Mouse (Mus musculus) lung, postnatal 10 days (tissue): ENCODE measurements at regions not wholly inside any gene's neighbourhood (a gene's known extent, or its start where the extent isn't known, plus 50 kb on each side); places are given as distances from the start of the nearest gene placed in this dataset.

Experiments
- DNase-seq: peaks from one replicate; pipeline ENCODE4 v3.0.0; 2021

DNA sequence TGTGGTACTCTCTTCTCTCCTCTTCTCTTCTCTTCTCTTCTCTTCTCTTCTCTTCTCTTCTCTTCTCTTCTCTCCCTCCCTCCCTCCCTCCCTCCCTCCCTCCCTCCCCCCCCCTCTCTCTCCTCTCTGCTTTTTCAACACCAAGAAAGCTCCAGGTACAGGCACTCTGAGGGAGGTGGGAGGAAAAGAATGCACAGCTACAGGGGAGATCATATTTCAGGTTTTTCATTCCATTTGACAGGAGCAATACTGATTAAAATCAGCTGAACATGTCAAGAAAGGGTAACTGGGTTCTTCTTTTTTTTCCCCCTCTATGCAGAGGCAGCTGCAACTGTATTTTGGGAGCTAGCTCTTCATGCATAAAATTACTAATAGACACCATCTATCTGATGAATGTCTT, 368.8 kb upstream of the Rack1 start:
- no peak for DNase-seq

DNA sequence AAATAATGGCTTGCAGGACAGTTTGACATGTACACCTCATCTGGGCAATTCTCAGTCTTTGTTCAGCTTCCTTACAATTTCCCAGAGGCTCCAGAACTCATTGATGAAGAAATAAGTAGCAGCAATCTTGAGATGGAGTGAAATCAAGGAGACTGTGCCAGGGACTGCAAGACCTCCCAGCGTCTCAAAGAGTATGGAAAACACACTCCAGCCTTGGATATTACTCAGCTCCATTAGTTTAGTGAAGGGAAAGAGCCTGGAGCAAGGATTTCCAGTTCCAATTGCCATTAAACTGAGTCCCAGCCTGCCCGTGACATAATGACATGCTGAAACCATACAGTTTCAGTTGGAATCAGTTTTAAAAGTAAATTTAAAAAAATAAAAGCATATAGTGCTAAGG, 372.7 kb upstream of the Rack1 start:
- no peak for DNase-seq

DNA sequence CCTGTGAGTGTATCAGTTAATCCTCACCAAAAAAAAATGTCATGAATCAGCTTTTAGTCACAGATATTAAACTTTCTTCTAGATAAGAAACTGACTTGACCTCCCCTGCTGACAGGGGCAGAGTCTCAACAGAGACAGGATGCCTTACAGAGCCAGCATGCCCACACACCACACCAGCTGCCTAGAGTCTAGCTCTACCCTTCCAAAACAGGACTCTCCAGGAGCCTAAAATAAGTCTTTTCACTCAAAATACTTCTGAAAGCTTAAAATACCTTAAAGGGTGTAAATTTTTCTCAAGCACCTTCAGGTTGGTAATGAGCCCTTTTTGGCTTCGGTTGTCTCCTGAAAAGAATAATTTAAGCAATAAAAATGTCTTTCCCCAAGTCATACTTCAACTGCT, 373.7 kb upstream of the Rack1 start:
- DNase-seq = no peak

DNA sequence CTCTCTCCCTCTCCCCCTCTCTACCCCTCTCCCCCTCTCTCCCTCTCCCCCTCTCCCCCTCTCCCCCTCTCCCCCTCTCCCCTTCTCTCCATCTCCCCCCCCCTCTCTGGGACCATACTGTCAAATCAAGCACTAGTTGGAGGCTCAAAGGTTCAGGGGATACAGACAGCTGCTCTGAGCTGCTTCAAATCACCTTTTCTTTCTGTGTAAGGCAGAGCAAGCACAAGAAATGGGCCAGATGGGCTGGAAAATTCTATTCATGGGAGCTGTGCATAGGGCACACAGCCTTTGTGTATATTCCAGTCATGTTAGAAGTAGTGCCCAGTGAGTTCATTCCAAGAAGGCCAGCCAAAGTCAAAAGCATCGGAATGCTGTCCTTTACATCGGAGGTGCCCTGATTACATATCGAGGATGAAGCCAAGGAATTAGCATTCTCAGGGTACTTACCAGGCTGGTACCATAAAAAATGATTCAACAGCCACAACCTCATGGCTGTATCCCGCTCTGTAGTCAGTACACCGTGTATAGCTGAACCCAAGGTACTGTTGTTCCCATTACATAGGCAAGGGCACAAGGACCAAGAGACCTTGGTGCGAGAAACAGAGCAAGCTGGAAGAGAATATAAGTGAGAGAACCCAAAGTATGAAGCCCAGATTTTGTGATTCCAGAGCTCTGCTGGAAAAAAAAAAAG, 381.9 kb upstream of the Rack1 start:
- no peak for DNase-seq

DNA sequence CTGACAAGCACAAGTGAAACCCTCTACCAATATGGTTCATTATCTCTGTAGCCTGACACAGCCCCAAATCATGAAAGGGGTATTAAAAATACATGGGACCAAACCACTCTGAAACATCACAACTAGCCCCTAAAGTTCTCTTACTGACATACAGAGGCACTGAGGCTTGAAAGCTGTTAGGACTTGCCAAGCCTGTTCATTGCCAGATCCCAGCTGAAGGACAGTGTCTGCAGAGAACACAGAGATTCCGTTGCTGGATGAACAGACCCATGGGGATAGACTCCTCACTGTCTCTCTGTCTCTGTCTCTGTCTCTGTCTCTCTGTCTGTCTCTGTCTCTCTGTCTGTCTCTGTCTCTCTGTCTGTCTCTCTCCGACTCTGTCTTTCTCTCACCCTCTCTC, 382.5 kb upstream of the Rack1 start:
- no peak for DNase-seq

DNA sequence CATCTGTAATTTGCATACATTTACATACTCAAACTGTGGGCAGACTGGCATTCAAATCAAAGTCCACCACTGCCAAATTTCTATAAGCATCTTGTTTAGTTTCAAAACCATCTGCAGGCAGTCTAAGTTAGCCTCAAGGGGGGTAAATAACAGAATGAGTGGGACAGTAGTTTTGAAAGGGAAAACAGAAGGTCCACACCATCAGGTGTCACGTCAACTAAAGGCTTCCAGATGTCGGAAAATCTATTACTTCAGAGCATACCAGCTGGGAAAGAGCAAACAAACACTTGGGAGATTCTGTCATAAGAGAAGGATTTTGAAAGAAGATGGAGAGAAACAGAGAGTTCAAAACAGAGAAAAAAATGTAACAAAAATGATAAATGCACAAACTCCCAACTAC, 402.1 kb upstream of the Rack1 start:
- DNase-seq = peak; percentile 73

DNA sequence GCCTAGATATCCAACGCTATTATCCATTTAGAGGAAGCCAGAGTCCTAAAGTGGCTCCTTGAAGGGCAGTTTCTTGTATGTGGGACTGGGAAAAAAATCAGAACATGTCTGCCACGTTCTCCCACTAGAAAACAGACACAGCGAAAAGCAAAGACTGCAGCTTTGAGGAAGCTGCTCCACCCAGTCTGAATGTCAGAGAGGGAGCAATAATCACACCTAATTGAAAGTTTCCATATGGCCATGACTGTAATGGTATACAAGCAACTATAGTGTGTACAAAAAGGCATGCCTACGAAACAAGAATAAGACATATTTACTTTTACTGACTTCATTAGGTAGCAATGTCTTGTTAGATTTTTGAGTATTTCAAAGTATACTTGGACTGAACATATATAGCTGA, 392.7 kb upstream of the Sgcd start:
- no peak for DNase-seq

DNA sequence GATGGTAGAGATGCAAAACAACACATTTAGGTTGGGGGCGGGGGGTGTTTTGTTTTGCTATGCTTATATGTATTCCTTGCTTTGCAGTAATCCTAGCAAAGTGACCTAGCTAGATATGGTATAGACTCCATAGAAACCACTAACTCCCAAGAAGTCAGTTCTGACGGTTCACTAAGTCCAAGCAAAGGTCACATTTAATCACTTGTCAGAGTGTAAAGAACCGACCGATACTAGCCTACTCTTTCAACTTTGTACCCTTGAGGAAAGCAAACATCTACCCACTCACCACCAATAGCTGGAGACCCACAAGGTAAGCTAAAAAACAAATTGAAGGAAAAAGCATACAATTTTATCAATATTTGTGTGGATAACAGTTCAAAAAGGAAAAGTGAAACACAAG, 389.3 kb upstream of the Sgcd start:
- no peak for DNase-seq

DNA sequence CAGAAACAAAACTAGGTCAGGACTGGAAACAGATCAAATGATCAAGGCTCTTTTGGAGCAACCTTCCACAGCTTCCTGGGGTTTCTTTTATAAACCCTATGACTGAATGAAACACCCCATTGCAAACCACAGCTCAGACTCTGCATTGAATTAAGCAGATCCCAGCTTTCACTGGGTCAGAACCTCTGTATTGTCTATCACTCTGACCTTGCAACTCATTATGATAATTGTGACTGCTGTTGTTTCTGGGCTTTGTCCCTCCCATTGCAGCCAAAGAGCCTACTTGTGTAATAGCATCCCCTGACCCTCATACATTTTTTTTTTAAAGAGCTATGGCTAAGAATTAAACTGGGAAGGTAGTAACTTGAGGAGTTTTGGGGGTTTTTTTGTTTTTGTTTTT, 388.5 kb upstream of the Sgcd start:
- no peak for DNase-seq

DNA sequence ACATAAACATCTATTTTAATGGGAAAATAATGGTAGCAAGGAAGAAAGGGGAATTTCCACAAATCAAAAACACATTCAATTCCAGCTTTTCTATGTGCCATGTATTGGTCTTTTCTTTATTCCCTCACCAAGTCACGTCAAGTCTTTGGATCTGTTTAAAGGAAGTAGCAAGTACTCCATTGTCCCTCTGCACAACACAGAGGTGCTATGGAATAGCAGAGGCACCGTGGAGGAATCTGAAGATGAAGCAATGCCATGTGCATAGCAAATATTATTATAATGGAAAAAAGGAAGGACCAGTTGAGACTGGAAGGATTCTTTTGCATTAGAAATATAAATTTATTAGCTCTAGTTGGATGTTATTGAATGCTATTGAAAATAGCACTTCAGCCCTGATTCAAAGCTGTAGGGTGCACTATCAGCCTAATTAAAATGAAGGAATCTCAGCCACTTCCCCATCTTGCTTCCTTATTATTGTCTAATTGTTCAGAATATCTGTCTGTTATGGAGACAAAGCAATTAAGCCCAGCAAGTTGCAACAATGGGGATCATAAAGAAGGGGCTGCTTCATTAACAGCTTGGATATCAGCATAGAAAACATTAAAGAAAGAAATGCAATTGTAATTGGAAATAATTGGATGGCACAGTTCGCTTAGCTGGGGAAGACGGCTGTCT, 362.7 kb upstream of the Sgcd start:
- DNase-seq = no peak

DNA sequence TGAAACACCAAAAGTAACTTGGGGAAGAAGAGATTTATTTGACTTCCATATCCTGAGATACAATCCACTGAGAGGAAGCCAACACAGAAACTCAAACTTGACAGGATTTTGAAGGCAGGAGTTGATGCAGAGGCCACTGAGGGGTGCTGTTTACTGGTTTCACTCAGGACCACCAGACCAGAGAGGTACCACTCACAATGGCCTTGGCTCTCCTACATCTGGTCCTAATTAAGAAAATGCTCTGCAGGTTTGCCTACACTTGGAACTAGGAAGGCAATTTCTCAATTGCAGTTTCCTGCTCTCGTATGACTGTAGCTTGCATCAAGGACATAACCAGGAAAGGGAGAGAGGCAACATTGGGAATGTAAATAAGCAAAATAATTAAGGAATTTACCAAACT, 325.7 kb upstream of the Sgcd start:
- no peak for DNase-seq

DNA sequence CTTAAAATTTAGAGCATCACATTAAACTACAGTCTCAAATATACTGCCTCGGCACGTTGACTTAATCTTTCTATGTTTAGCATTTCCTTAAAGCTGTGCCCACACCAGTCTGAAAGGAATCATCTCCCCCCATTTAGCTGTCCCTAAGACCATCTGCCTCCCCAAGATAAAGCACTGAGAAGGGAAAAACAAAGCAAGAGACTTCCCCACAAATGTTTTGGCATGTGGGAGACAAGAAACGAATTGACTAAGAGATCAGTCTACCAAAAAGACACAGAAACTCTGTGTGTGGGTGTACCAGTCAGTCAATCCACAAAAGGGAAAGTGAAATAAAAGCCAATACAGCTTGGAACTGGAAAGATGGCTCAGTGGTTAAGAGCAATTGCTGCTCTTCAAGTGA, 306.6 kb upstream of the Sgcd start:
- no peak for DNase-seq

DNA sequence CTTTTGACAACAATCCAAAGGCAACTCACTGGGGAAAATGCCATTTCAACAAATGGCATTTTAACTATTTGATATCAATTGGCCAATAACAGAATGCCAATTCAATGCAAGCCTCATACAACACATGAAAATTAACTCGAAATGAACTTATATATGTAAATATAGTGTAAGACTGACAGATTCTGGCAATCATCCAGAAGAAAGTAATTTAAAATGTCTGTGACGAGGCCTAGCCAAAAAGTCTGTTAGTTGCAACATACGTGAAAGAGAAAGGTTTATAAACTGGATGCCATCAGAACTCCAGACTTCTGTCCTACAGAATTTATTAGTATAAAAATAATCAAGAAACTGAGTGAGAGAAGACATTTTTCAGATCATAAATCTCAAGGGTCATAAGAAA, 273.7 kb upstream of the Sgcd start:
- DNase-seq = no peak

DNA sequence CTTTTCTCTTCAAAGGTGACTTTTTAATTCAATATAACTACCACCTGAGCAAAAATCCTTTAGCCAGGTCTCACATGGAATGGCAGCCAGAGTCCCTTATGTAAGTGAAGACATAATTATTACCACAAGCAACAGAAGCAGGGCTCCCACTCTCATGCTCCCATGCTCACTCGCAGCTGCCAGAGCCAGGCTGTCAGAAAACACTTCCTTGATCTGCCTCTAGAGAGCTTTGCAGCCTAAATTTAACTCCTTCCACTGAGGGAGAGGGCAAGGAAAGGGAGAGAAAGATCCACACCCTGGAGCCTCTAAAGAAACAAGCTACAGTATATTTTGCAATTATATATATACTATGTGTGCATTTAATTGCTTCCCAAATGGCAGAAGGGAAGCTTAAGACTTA, 272.3 kb upstream of the Sgcd start:
- no peak for DNase-seq

DNA sequence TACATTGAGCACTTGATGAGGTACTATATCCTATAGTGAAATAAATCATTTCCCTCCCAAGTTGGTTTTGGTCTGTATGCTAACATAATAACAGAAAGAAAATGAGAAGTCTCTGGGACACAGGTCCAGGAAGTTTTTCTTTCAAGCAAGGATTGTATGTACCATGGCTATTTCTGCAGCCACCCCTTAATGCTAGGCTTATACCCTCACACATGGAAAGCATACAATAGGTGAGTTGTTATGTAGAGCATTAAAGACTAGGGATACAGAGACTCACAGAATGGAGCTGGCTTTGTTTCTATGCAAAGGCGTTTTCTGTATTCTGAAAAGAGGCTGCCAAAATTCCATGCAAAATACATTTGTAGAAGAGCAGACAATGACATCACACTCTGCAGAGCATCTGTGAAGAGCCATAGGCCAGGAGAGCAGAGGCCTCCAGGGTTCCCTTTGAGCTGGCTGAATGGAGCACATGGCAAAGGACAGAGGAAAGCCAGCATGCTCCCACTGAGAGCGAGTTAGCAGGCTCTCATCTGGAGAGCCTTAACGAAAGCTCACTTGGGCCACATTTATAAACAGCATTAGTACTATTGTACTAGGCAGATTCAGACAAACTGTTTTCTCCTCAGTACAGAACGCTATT, 262.0 kb upstream of the Sgcd start:
- no peak for DNase-seq

DNA sequence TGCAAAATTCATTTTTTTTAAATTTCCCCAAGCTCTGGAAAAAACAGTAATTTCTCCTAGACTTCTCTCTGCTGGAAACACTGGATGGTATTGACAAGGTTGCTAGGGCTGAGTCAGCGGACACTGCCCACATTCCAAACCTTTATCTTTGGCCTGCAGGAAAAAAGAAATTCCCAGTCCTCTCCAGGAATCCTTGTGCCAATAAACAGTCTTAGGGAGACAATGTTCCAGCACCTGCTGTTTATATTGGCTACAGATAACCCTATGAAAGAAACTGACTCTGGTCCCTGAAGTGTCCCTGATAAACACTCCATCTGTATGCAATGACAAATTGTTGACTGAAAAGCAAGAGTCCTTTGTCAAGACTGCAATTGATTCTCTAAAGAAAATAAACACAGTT, 260.5 kb upstream of the Sgcd start:
- peak; percentile 14 for DNase-seq

DNA sequence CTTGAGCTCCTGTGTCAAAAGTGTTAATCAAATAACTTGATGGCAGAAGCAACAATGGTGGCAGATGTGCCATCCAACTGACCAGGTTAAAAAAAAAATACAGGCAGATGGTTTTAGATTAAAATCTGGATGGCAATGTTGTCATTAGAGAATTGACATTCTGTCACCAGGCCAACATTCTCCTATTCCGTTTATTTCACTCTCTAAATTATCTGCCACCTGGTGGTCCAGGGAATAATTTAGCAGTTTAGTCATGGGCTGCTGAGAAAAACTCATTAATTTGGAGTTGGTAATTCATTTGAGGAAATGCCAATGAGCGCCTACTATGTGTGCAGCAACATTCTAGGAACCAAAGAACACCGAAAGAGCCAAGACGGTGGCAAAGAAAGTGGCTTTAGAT, 232.4 kb upstream of the Sgcd start:
- DNase-seq = no peak

DNA sequence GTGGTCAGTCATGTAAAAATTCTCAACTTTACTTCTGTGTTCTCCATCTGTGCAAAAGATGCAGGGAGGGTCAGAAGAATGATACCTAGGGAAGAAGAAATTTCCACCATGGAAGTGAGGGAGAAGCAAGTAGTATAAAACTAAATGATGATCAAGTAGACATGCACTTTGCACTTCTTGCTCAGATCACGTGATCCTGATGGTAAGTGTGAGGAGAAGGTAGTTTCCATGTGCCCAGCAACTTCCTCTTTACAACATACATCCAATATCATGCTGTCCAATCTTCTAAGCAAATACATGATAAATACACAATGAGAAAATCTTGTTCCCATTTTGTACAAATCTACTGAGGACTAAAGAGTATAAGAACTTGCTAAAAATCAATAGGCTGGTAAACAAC, 230.4 kb upstream of the Sgcd start:
- no peak for DNase-seq

DNA sequence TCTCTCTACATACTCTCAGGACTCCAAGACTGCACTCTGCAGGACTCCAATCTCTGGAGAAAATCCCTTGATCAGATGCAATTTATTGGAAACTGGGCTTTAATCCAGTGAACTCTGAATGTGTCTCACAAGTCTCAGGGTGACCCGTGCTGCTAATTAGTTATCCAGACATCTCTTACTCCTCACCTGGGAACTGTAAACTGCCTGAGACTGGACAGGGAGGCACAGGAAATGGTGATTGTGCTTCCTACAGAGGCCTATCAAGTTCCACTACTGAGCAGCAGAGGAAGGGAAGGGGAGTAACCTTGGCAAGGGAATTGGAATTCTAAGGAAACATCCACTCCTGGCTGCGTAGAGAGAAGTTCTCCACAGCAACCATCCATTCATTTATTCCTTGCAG, 228.0 kb upstream of the Sgcd start:
- DNase-seq = no peak

DNA sequence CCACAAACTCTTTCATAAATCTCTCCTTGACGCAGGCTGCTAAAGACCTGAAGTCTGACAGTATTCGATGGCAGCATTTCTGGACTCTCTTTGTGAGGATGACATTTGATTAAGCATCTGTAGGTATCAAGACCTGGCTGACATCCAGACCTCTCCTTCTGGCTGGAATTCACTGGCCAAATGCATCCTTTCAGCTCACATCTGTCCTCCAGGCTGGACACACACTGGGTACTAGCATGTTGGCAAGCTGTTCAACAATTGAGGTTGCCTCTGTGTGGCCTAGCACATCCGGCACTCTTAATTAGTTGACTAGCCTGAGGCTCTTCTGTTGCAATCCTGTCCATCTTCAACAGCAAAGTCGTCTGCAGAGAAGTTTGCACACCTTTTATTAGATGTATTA, 197.8 kb upstream of the Sgcd start:
- DNase-seq = no peak

DNA sequence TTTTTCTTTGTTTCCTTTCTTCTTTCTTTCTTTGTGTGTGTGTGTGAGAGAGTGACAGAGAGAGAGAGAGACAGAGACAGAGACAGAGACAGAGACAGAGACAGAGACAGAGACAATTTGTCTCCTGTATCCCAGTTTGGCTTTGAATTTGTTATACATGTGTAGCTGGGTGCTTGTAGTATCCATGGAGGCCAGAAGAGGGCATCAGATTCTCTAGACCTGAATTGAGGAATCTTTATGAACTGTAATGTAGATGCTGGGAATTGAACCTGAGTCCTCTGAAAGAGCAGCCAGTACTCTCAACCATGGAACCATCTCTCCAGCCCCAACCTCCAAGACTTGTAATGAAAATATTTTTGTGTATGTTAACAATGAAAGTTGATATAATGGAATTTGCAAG, 190.2 kb upstream of the Sgcd start:
- peak; percentile 6 for DNase-seq

DNA sequence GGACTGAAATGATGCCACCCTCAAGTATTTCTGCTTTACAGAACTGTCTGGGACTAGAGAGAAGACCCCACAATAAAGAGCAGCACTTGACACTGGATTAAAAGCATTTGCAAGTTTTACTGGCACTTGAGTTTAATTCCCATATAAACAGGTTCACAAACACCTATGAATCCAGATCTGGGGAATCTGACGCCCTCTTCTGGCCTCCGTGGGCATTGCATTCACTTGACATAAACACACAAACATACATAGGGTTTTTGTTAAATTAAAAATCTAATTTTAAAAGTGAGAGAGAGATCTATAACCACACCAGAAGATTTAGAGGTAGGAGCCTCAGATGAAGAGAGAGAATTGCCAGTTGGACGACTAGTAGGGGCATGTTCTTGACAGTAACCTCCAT, 189.4 kb upstream of the Sgcd start:
- DNase-seq = no peak

DNA sequence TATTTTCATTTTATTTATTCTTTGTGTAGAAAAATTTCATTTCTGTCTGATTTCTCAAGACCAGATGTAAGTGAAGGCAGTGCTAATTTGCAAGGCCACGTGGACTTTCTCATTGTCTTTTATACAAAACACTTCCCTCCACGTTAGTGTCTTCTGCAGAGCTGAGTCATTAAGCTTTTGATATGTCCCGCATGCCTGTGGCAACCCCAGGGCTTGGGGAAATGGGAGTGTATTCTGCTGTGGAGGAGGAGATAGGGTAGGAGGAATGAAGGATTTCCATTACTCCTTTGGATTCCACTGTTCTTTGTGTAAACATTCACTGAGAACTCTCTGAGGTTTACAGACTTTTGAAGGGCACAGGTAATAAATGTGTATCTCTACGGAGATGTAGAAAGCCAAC, 187.7 kb upstream of the Sgcd start:
- DNase-seq = no peak

DNA sequence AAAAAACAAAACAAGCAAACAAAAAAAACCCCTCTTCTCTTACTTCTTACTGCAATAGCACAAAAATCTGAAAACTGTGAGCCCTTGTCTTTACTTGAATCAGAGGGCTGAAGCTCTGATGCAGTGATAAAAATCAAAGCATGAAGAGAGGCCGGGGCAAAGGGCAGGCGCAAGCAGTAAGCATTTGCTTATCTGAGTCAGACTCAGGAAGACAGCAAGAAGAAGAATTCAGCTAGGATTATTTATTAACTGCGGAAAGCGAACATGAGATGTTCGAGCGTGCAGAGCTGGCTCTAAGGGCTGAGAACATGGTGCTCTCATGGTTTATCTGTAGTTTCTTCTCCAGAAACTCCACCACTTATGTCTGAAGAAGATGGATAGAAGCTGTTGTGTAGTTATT, 163.4 kb upstream of the Sgcd start:
- DNase-seq = no peak

DNA sequence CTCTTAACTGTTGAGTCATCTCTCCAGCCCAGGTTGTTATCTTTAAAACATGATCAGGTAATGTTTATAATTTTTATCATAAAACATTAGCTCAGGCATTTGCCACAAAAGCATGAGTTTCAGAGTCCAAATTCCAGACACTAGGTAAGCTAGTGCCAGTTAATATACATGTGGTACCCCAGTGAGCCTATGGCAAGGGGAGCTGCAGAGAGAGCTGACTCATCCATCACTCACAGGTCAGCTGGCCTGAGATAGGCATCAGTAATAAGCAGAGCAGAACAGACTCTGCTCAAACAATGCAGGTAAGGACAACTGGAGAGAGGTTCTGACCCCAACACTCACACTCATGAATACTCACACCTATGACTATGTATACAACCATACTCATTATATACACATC, 144.6 kb upstream of the Sgcd start:
- no peak for DNase-seq
